Mouse (Mus musculus): Measurements from ENCODE around the gene 2610001J05Rik.

Gene 2610001J05Rik

GRCm38 (mm10) chr6:13835720-13836665, 35.3 kb downstream of the 2610001J05Rik start:
- no peak for DNase-seq (ENCODE audit: low read depth, low spot score)

GRCm38 (mm10) chr6:13832770-13833169, 38.5 kb downstream of the 2610001J05Rik start:
- DNase-seq (ENCODE audit: low read depth, low spot score): no peak

GRCm38 (mm10) chr6:13828877-13829276, 42.4 kb downstream of the 2610001J05Rik start:
- no peak for DNase-seq (ENCODE audit: low read depth, low spot score)

All from ES-CJ7 (cell line).